Mouse (Mus musculus): ENCODE measurements around the gene Tmprss11d. TPM values are rescaled to one million over a fixed set of nuclear protein-coding genes. Genes with fewer than 3 reads are reported as not detected.

Tmprss11d gene
- not detected in 2 replicates for polyA plus RNA-seq (2012; rRNA removed)

DNA sequence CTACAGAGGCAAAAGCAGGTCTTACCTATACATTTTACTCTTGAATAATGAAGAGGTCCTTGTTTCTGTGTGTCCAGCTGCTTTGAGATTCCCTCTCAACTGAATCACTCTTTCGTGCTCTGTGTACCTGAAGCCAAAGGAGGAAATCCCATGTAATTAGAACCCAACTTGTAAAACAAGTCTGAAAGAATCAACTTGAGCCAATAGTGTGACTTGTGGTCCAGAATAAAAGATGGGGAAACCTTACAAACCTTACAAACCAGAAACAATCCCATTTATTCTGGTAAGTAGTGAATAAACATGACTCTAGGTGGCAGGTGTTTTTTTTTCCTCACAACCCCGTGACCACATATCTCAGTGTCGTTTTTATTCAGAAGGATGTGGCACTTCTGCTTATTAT lies at the start of gene Tmprss11d:
Gene Tmprss11d (minus strand): TSS at position 101 of the 400 bp plus-strand sequence.

DNA sequence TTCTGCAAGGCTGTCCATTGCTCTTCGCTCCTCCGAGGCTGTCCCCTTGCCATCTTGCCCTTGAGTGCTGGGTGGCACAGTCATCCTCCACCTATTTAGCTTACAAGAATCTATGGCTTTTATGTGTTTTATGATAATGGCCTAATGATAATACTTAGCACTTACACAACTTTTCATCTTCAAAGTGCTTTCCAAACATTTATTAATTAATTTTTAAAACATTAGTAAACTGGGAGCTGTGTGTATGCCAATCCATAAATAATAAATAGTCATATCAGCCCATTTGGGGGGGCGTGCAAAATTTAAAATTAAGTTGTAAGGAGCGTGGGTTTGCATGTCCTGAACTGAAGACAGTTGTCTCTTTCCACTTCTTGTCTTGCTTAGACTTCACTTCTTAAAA lies 84.0 kb downstream of the Tmprss11d start, which contains the start of gene Tmprss11c:
Gene Tmprss11c (minus strand): TSS at position 101 of the 400 bp plus-strand sequence.

Other genes starting within 250 kb of the Tmprss11d start
- gene Uba6, start 200.6 kb downstream of the Tmprss11d start, polyA plus RNA-seq (2012; rRNA removed): 2.7 and 3.2 TPM in 2 replicates
- not detected in 2 replicates for gene Gnrhr, start 175.5 kb downstream of the Tmprss11d start, polyA plus RNA-seq (2012; rRNA removed)
- not detected in 2 replicates for gene Tmprss11c, start 84.1 kb downstream of the Tmprss11d start, polyA plus RNA-seq (2012; rRNA removed)
- not detected in 2 replicates for gene Tmprss11a, start 95.6 kb upstream of the Tmprss11d start, polyA plus RNA-seq (2012; rRNA removed)
- gene Tmprss11g, start 145.2 kb upstream of the Tmprss11d start, polyA plus RNA-seq (2012; rRNA removed): not detected in 2 replicates